Mouse (Mus musculus) midbrain, postnatal 0 days (tissue): ENCODE measurements at regions not wholly inside any gene's neighbourhood (a gene's known extent, or its start where the extent isn't known, plus 50 kb on each side); places are given as distances from the start of the nearest gene placed in this dataset.

ENCODE experiments used
- ATAC-seq: fragments of 200-750 bp; cut with Nextera tagmentation; 2 replicates; pipeline ENCODE4 v1.8.0; 2017; ENCODE audit warnings: moderate number of reproducible peaks, mild to moderate bottlenecking, moderate TSS enrichment, moderate library complexity; ENCODE audit not compliant: low FRiP score
- DNase-seq: peaks from one replicate; pipeline ENCODE4 v3.0.0-alpha.2; 2015; ENCODE audit warnings: low spot score
- H3K27ac ChIP-seq: fragments of 300-500 bp; sonication (generic); 2 replicates; pipeline ENCODE4 v1.5.1; 2014; ENCODE audit warnings: low read depth, mild to moderate bottlenecking, low read length, mixed read lengths
- H3K27me3 ChIP-seq: fragments of 300-500 bp; sonication (generic); 2 replicates; pipeline ENCODE4 v1.6.1; 2014; ENCODE audit warnings: low read length, control low read depth, mixed read lengths; ENCODE audit not compliant: insufficient read depth
- H3K36me3 ChIP-seq: fragments of 300-500 bp; sonication (generic); 2 replicates; pipeline ENCODE4 v1.6.1; 2014; ENCODE audit warnings: low read length, control low read depth, mixed read lengths; ENCODE audit not compliant: insufficient read depth
- H3K4me1 ChIP-seq: fragments of 300-500 bp; sonication (generic); 2 replicates; pipeline ENCODE4 v1.6.1; 2014; ENCODE audit warnings: mild to moderate bottlenecking, control low read depth, antibody characterized with exemption, low read length, mixed read lengths; ENCODE audit not compliant: insufficient read depth
- H3K4me2 ChIP-seq: fragments of 300-500 bp; sonication (generic); 2 replicates; pipeline ENCODE4 v1.6.1; 2014; ENCODE audit warnings: low read depth, mild to moderate bottlenecking, low read length, mixed read lengths; ENCODE audit not compliant: poor library complexity, severe bottlenecking
- H3K4me3 ChIP-seq: fragments of 300-500 bp; sonication (generic); 2 replicates; pipeline ENCODE4 v1.5.1; 2014; ENCODE audit warnings: low read depth, mild to moderate bottlenecking, low read length, moderate library complexity
- H3K9ac ChIP-seq: fragments of 300-500 bp; sonication (generic); replicated peaks from 2 replicates; pipeline ENCODE4 v1.6.1; 2014; ENCODE audit warnings: mild to moderate bottlenecking, low read length, moderate library complexity, mixed read lengths; ENCODE audit not compliant: poor library complexity, severe bottlenecking
- H3K9me3 ChIP-seq: fragments of 300-500 bp; sonication (generic); 2 replicates; pipeline ENCODE4 v1.6.1; 2016; ENCODE audit warnings: low read length, control low read depth
- CTCF ChIP-seq: IDR thresholded peaks from 2 replicates; pipeline ENCODE4 v1.5.1; 2016; ENCODE audit warnings: antibody characterized with exemption, mild to moderate bottlenecking
- WGBS: fragments of 180-500 bp; shearing (Covaris S2); extraction: QIAGEN DNeasy Blood & Tissue Kit; methylation state at CpG from one replicate; pipeline ENCODE4 v1.1.7; 2014; 5-methylcytosine and 5-hydroxymethylcytosine counted together

GRCm38 (mm10) chr6:143642052-143642451, 475.0 kb downstream of the Etnk1 start:
- no peak overlapping the region for H3K27ac ChIP-seq
- H3K27me3 ChIP-seq: no peaks in the 10 kb centered on the region
- TF ChIP-seq CTCF: no peak
- H3K4me2 ChIP-seq: no peak overlapping the region
- no peak for DNase-seq
- no peak overlapping the region for H3K9ac ChIP-seq
- no peaks in the 10 kb centered on the region for H3K9me3 ChIP-seq
- H3K36me3 ChIP-seq: no peaks in the 10 kb centered on the region
- no peak overlapping the region for H3K4me3 ChIP-seq
- 89% methylated on average over 3 of the region's 3 CpGs for WGBS
- no peak for ATAC-seq
- H3K4me1 ChIP-seq: no peaks in the 10 kb centered on the region

- no peak overlapping the region for H3K4me3 ChIP-seq
- H3K27ac ChIP-seq: no peak overlapping the region
- no peak for DNase-seq
- no peak overlapping the region for H3K9ac ChIP-seq
- no peaks in the 10 kb centered on the region for H3K27me3 ChIP-seq
- TF ChIP-seq CTCF: no peak
- H3K9me3 ChIP-seq: no peaks in the 10 kb centered on the region
- no peak for ATAC-seq
- H3K36me3 ChIP-seq: no peaks in the 10 kb centered on the region
- no peaks in the 10 kb centered on the region for H3K4me1 ChIP-seq
- H3K4me2 ChIP-seq: no peak overlapping the region
- WGBS: 88% methylated on average over 4 of the region's 4 CpGs
Observed at GRCm38 (mm10) chr6:143645989-143646388, 479.0 kb downstream of the Etnk1 start.

- Histone ChIP-seq H3K27me3 (no peaks in the 10 kb centered on the region), H3K4me2 (no peak overlapping the region), H3K36me3 (no peaks in the 10 kb centered on the region), H3K9ac (no peak overlapping the region), H3K27ac (no peak overlapping the region), H3K9me3 (no peaks in the 10 kb centered on the region), H3K4me3 (no peak overlapping the region), H3K4me1 (no peaks in the 10 kb centered on the region)
- no peak for DNase-seq
- WGBS: 77% methylated on average over 3 of the region's 3 CpGs
- ATAC-seq: no peak
- no peak for TF ChIP-seq CTCF
Observed at GRCm38 (mm10) chr6:143648501-143648900, 481.5 kb downstream of the Etnk1 start.

- H3K27ac ChIP-seq: no peak overlapping the region
- peaks cover 5% of the 10 kb centered on the region; the same call in 1 of the 2 replicates for H3K9me3 ChIP-seq
- ATAC-seq (no peak), DNase-seq (no peak)
- H3K27me3 ChIP-seq: no peaks in the 10 kb centered on the region
- H3K36me3 ChIP-seq: no peaks in the 10 kb centered on the region
- H3K4me3 ChIP-seq: no peak overlapping the region
- H3K4me2 ChIP-seq: no peak overlapping the region
- TF ChIP-seq CTCF: no peak
- WGBS: 67% methylated on average over 5 of the region's 5 CpGs
- no peak overlapping the region for H3K9ac ChIP-seq
- no peaks in the 10 kb centered on the region for H3K4me1 ChIP-seq
Observed at GRCm38 (mm10) chr6:143656576-143656975, 489.6 kb downstream of the Etnk1 start.

GRCm38 (mm10) chr6:143660837-143661236, 493.8 kb downstream of the Etnk1 start:
- DNase-seq (no peak), ATAC-seq (no peak)
- Histone ChIP-seq H3K27me3 (no peaks in the 10 kb centered on the region), H3K9me3 (no peaks in the 10 kb centered on the region), H3K36me3 (no peaks in the 10 kb centered on the region), H3K4me3 (no peak overlapping the region), H3K9ac (no peak overlapping the region), H3K27ac (no peak overlapping the region), H3K4me2 (no peak overlapping the region), H3K4me1 (no peaks in the 10 kb centered on the region)
- 85% methylated on average over 3 of the region's 3 CpGs for WGBS
- no peak for TF ChIP-seq CTCF

GRCm38 (mm10) chr6:143663306-143663705, 496.3 kb downstream of the Etnk1 start:
- no peak for DNase-seq
- H3K9ac ChIP-seq: no peak overlapping the region
- no peak for TF ChIP-seq CTCF

GRCm38 (mm10) chr6:143665374-143665773, 498.4 kb downstream of the Etnk1 start:
- Histone ChIP-seq H3K27ac (no peak overlapping the region), H3K4me1 (no peaks in the 10 kb centered on the region), H3K4me2 (no peak overlapping the region), H3K9me3 (no peaks in the 10 kb centered on the region), H3K27me3 (no peaks in the 10 kb centered on the region), H3K4me3 (no peak overlapping the region), H3K9ac (no peak overlapping the region), H3K36me3 (no peaks in the 10 kb centered on the region)
- 91% methylated on average over 12 of the region's 12 CpGs for WGBS
- ATAC-seq: no peak
- no peak for DNase-seq
- no peak for TF ChIP-seq CTCF

More at GRCm38 (mm10) chr6:143663306-143663705, 496.3 kb downstream of the Etnk1 start:
- no peak for ATAC-seq
- Histone ChIP-seq H3K4me2 (no peak overlapping the region), H3K4me3 (no peak overlapping the region), H3K27me3 (no peaks in the 10 kb centered on the region), H3K27ac (no peak overlapping the region), H3K4me1 (no peaks in the 10 kb centered on the region), H3K9me3 (no peaks in the 10 kb centered on the region), H3K36me3 (no peaks in the 10 kb centered on the region)
- 91% methylated on average over 7 of the region's 7 CpGs for WGBS
